Mouse (Mus musculus) gastrocnemius, postnatal 36 days (tissue): ENCODE data around the gene Pus10. TPM values are rescaled to one million over a fixed set of nuclear protein-coding genes. Genes with fewer than 3 reads are reported as not detected.
A peak's percentile ranks its signal among the peaks of the same experiment; 100 is the strongest.
"Not testable (repeated sequence)": the region's sequence is repeated elsewhere in the genome, so short reads cannot be mapped to it uniquely, and the experiment has no call there.

Source experiments
- DNase-seq, 2 experiments: peaks; one replicate each; pipeline ENCODE4 v3.0.0; 2022
- intact Hi-C: fragments of 180-260 bp; cut with DNase I; formaldehyde crosslinking; loops from one replicate; pipeline ENCODE4 v1.15.1; 2025
- total RNA-seq, 2 experiments: library from RNA; stranded (reverse); gene quantifications; 2 replicates each; pipeline ENCODE4 v1.2.3; 2021

Pus10 gene
- total RNA-seq, 2 experiments from 2014 or later: 15.2 to 15.9 TPM

DNA sequence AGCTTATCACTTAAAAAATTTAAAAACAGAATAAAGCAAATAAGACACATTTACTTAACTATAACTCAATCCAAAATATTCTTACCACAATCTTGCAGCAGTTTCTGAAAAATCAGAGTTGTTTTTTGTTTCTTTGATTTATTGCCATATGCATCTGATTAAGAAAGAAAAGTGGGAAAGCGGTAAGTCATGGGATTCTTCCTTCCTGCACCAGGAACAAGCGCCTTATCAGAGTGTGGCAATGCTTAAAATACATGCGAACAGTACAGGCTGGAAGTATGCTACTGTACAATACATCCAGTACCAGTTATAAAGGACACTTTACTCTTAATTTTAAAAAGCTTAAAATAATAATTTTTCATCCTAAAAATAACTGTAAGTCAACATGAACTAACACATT, 78.9 kb downstream of the Pus10 start:
- intact Hi-C loops: no loop called here

DNA sequence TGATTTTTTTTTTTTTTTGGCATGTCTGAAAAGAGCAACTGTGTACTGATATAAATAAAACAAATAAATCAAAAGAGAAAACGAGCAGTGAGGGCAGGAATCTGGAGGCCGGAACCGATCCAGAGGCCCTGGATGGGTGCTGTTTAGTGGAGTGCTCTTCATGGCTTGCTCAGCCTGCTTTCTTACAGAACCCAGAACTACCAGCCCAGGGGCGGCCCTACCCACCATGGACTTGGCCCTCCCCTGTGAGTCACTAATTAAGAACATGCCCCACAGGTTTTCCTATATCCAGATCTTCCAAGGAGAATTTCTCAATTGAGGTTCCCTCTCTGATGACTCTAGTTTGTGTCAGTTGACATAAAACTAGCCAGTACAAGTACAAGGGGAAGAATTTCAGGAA, 80.6 kb downstream of the Pus10 start:
- no peak for DNase-seq
- intact Hi-C loops: no loop called here

More for the DNA sequence above, 78.9 kb downstream of the Pus10 start:
- no peak for DNase-seq

DNA sequence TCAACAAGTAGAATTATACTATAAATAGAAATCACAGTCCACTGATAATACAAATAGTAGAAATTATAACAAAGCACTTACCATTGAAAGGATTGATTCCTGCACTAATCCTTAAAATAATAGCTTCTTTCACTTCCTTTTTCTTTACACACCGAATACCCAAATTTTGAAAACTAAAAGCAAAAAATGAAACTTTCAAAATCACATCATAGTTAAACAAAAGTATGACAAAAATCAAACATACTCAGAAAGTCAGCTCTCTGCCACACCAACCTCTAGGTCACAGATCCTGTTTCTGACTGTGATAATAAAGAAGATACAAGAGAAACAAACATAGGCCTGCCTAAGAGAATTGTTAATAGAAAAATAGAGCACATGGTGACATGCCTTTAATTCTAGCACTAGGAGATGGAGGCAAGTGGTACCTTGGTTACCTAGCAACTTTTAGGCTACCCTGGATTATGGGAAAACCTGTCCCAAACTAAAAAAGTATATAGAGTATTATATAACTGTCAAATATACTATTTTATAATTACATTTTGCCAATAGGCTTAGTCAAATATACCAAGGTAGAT, 87.7 kb downstream of the Pus10 start:
- intact Hi-C loops: no loop called here
- no peak for DNase-seq

DNA sequence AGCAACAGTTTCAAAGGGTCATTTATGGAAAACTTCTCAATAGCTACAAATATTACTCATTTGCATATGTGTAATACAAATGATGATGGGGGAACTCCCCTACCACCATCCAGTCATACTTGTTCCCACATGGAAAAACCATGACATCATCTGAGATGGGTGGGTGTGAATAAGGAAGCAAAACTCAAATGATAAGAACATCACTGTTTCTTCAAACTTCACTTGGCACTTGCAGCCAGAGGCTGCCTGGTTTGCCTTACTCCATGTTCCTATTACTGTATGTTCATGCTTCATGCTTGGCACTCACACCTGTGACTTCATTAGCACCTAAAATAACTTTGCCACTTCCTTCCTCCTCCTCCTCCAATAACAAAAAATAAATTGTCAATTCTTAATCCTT, 88.9 kb downstream of the Pus10 start:
- no peak for DNase-seq
- intact Hi-C loops: no loop called here

DNA sequence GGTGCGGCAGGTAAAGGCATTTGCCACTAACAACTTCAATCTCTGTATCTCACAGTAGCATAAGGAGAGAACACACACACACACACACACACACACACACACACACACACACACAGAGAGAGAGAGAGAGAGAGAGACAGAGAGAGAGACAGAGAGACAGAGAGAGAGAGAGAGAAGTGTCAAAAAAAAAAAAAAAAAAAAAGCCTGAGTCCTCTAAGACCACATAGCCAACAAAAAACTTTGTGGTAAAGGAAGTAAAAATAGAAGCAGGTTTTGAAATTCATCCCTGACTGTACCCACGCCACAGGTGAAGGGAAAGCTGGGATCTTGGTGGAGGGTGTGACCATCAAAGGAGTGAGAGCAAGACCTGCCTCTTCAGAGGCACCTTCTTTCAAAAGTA, 92.7 kb downstream of the Pus10 start:
- intact Hi-C loops: no loop called here
- no peak for DNase-seq

DNA sequence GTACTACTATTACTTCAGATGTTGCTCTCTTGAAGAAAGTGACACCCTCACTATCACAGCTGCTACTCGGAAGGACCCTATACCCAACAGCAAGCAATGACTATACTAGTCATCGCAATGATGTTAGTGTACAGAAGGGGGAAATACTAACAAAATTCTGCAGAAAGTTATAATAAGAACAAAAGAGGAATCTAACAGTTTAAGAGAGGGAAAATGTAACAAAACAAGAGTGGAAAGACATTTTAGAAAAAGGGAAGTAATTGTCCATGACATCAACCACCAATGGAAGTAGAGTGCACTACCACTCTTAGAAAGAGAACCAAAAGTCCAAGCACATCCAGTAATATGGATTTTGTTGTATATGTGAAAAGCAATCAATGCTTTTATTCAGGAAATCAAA, 97.2 kb downstream of the Pus10 start:
- intact Hi-C loops: no loop called here
- DNase-seq: no peak

DNA sequence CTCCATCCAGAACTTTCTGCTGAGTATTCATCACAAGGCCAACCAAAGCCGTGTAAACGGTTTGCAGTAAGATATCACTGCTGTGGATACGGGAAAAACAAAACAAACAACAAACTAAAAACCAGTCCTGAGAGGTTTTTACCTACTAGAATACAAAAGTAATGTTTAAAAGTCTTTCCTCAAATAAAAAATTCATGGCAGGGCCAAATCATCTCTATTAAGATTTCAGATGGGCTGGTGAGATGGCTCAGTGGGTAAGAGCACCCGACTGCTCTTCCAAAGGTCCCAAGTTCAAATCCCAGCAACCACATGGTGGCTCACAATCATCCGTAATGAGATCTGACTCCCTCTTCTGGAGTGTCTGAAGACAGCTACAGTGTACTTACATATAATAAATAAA, 101.9 kb downstream of the Pus10 start:
- intact Hi-C loops, DNase-seq: not testable (repeated sequence)

DNA sequence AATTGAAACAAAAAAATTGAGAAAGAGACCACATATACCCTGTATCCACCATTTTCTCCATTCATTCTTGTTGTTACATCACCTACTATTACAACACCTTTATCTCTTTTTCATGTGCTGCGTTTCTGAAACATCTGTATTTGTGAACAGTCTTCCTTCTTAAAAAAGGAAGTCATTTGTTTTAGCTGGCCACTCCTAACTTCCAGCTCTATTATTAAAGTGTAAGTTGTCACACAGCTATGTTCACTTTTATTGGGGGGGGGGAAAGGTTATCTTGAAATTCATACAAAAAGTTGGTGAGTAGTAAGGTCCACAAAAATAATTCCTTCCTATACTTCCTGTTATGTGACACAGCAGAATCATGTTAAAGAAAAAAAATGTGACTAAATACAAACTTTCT, 102.5 kb downstream of the Pus10 start:
- intact Hi-C loops: no loop called here
- no peak for DNase-seq

DNA sequence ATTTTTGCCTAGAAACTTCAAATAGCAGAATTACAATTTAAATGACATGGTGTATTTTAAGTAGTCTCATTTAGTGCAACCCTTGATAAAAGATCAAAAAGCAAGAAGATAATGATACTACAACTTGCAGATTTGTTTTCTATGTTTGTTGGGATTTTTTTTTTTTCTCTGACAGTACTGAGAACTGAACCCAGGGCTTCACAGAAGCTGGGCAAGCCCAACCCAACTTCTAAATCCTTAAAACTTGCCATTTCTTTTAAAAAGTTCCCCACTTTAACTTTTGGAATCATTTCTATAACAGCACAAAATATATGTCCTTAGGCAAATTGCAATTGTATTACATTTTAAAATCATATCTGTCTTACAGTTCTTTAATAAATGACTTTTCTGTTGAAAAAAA, 103.6 kb downstream of the Pus10 start:
- no peak for DNase-seq
- intact Hi-C loops: no loop called here

DNA sequence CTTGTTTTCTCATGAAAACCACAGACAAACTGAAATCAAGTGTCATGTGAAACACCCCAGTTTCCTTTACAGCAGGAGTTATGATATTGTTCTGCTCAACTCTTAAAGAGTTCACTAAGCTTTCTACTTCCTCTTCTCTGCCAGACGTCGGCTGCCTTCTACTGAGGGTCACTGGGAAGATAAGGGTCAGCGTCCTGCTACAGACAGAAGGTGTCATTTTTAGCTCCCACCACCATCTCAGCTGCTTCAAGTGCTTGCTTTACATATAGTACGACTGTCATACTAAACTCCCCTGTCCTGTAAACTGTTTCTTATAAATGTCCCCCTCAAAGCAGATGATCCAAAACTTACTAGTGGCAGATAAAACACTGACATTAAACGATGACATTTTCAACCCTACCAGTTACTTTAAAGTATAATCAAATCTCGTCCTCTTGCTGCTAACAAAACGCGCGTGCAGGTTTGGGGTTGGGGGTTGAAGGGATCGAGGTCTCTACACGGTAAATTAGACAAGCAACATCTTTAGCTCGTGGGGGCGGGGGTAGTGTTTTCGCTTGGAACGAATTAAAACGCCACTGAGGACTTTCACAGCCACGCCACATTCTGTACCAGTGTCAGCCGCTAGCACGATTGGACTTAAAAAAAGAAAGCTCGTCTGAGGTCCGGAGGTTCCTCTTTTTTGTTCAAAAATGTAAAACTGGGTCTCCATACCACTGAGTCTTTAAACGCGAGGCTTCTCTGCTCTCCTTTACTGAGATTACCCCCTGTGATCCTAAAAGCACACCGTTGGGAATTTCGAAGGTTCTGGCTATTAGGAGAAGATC, 104.4 kb downstream of the Pus10 start:
- intact Hi-C loops: no loop called here
- DNase-seq: peak in 1 of 2 experiments; percentile 15

DNA sequence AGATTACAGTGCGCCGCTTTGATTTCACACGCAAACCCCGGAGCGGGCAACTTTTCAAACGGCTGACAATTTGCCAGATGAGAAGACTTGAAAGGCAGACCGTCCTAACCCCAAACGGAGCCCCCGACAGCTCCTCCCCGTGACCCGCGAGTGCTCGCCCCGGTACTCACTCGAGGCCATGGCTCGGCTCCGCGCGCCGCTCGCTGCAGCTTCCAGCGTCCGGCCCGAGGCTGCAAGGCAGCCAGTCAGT, 105.0 kb downstream of the Pus10 start:
- DNase-seq: no peak
- intact Hi-C loops: no loop called here

DNA sequence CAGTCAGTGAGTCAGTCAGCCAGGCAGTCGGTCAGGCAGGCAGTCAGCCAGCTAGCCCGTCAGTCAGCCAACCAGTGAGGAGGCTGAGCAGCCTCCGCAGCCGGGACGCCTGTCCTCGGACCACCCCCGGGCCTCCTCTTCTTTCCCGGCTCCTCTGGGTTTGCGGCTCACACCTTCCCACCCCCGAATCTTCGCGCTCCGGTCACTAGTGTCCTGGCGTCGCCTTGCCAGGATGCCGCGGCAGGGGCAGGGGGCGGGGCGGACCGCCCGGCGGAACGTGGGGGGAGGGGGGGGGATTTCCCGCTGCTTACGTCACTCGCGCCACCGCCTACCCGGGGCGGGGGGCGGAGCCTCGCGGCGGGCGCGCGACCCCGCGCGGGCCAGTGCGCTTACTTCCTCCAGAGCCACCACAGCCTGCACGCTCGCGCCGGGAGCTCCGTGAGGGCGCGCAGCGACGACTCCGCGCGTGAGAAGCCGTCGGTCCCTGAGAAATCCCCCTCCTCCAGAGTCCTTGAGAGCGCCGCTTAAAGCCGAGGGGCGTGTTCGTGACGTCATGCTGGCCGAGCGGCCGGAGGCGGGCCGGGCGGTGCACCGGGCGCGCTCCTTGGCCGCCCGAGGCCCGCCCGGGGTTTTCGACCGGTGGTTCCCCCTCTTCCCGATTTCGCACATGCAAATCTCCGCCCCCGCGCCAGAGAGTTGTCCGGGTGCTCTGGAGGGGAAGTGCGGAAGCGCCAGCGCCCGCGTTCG, 105.5 kb downstream of the Pus10 start, which contains the start of gene Rel:
Gene Rel (minus strand): TSS at position 211 of the 747 bp plus-strand sequence.
- intact Hi-C loops: no loop called here
- DNase-seq: peak; percentile 94 to 97

DNA sequence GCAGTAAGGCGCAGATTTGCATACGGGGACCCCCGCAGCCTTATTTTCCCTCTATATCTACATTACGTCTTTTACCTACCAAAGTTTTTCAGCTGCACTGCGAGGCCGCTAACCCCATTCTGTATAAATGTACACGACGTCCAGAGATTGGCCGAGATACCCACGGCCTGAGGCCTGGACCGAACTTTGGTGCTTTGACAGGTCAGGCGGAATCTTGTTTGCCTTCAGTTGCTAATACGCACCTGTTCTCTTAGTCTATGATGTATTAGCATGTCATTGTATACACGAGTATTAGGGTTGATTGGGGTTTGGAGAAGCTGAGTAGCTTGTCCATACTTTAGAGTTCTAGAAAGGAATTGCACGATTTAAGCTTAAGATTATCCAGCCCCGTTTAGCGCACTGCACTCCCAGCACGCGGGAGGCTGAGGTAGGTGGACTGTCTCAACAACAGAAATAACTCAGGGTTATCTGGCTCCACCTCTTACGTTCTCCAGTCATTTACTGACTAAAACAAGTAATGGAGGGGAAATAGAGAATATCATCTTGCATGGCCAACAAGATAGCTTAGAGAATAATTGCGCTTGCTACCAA, 106.1 kb downstream of the Pus10 start:
- no peak for DNase-seq
- intact Hi-C loops: no loop called here

DNA sequence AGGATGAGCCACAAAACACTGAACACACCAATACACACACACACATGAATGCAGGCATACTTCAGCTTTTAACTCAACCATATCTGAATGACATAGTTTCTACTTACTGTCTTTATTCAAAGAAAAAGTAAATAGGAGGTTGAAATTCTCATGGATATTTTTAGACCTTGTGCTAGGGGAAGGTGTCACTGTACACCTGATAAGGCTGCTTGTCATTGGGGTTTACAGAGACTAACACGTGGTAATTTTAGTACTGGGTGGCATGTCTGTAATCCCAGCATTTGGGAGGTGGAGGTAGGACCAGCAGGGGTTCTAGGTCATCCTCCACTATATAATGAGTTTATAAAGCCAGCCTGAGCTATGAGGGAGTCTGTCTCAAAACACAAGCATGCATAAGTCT, 107.0 kb downstream of the Pus10 start:
- no peak for DNase-seq
- intact Hi-C loops: no loop called here

DNA sequence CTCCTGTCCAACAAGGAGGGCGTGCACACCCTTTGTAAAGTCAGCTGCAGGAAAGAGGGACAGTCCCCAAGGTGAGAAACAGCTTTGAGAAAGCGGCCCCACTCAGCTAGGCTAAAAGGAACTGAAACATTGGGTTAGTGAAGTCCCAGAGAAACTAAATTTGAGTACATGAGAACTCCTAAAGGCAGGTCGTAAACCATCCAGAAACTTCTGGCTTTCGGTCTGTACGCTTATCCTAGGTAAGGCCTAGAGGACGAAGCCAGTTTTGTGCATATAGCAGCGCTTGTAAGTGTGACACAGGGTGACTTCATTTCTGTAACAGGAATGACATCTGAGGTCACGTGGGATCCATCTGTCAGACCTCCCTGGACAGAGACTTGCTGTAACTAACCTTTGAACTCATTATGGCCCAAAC, 113.3 kb downstream of the Pus10 start:
- intact Hi-C loops: no loop called here
- no peak for DNase-seq

DNA sequence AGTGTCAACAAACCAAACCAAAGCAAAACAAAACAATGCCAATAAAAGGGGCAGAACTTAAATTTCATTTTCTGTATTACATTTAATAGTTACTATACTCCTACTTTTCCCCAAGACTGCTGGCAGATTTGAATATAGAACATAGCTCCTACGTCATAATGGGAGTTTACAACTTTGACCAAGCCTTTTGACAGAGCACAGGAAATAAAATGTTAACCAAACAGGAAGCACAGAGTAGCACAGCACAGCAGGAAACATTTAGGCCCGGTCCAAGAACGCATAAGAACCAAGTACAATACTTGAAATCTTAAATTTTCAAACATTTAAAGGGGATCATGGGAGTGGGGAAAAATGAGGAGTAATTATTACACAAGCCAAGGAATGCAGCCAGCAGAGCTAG, 116.6 kb downstream of the Pus10 start:
- DNase-seq: no peak
- intact Hi-C loops: no loop called here

Other genes starting within 250 kb of the Pus10 start
- 10 to 100 TPM; 36.2 to 39.3 TPM for gene Ahsa2, start 167.6 kb upstream of the Pus10 start, total RNA-seq
- not detected for gene 1700093K21Rik, start 144.5 kb upstream of the Pus10 start, total RNA-seq
- gene 0610010F05Rik, start 32.0 kb upstream of the Pus10 start, total RNA-seq: 10 to 100 TPM; 11.4 to 14.4 TPM
- 10 to 100 TPM; 14.3 to 24.7 TPM for gene Pex13, start 285 bp downstream of the Pus10 start, total RNA-seq
- 1 to 10 TPM; 2.3 to 2.5 TPM for gene Rel, start 105.3 kb downstream of the Pus10 start, total RNA-seq
- gene Papolg, start 229.6 kb downstream of the Pus10 start, total RNA-seq: 1 to 10 TPM; 3.2 to 4.0 TPM